Mouse (Mus musculus): ENCODE results near the gene B4galt3. TPM values are rescaled to one million over a fixed set of nuclear protein-coding genes. Genes with fewer than 3 reads are reported as not detected.

The B4galt3 gene
- polyA plus RNA-seq, 1 experiment from 2014 or later = 27.0 TPM

DNA sequence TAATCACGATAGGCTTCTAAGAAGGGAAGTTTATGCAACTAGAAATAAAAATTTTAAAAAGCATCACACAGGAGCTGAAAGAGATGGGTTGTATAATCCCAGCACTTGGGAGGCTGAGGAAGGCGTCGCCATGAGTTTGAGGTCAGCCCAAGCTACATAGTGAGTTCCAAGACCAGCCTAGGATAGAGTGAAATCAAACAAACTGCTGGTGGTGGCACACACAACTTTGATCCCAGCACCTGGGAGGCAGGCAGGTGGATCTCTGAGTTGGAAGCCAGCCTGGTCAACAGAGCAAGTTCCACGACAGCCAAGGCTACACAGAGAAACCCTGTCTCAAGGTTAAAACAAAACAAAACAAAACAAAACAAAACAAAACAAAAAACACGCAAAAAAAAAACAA lies 37.8 kb upstream of the B4galt3 start:
- Histone ChIP-seq H3K9me3 (ENCODE audit: control insufficient read depth) (no peaks in the 10 kb centered on the region), H3K27ac (ENCODE audit: low read depth, low read length) (no peak overlapping the region), H3K4me1 (replicated peaks; ENCODE audit: control insufficient read depth, insufficient read depth, low read length) (no peaks in the 10 kb centered on the region), H3K9ac (ENCODE audit: low read depth, low read length) (no peak overlapping the region), H3K4me2 (replicated peaks; ENCODE audit: low read depth) (no peak overlapping the region), H3K36me3 (ENCODE audit: control insufficient read depth, insufficient read depth) (peaks cover 40% of the 10 kb centered on the region), H3K4me3 (ENCODE audit: low read depth, low read length) (no peak overlapping the region), H3K27me3 (replicated peaks; ENCODE audit: control insufficient read depth, insufficient read depth, low read length) (no peaks in the 10 kb centered on the region)
- TF ChIP-seq CTCF (IDR thresholded peaks at IDR 0.05; ENCODE audit: low read depth) = no peak
- ATAC-seq = no peak
- WGBS = 77% methylated on average over 5 of the region's 5 CpGs

DNA sequence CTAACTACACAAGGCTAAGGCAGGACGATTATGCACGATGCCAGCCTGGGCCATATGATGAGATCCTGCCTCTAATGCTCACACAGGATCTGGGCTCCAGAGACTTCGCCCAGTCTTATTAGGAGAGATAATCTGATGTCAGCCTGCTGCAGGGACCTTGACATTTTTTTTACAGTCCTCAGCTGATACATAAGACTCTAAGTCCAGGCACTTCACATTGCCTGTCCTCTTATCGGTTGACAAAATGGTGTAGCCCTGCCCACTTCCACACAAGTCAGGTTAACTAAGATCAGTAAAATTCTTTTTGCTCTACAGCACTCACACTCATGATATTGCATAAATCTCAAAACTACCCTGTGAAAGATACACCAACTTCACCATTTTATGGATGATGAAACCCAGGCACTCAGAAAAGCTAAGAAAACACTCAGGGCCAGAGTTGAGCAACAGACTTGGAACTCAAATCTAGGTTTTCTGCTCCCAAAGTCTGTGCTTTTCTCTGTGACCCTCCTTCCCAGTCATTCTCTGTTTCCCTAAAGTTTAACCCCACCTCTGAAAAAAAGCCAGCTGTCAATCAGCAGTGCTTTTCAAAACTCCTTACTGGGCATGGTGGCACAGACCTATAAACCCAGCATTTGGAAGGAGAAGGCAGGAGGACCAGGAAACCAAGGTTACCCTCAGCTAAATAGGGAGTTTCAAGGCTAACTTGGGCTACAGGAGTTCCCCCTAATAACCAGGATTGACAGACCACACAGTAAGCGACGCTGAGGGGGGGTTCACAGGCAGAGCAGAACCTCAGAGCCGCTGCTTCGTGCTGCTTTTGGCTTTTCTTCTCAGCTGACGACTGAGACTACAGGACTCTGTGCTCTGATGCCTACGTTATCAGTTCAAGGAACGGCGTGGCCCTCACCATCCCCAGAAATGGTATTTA lies 37.1 kb upstream of the B4galt3 start:
- no peak overlapping the region for H3K9ac ChIP-seq (ENCODE audit: low read depth, low read length)
- TF ChIP-seq CTCF (IDR thresholded peaks at IDR 0.05; ENCODE audit: low read depth) = no peak
- H3K36me3 ChIP-seq (ENCODE audit: control insufficient read depth, insufficient read depth) = peaks cover 47% of the 10 kb centered on the region
- H3K4me1 ChIP-seq (replicated peaks; ENCODE audit: control insufficient read depth, insufficient read depth, low read length) = no peaks in the 10 kb centered on the region
- H3K27ac ChIP-seq (ENCODE audit: low read depth, low read length) = 0 out of 2 replicates have a peak overlapping the region, but pooled peaks have one; percentile 23
- H3K27me3 ChIP-seq (replicated peaks; ENCODE audit: control insufficient read depth, insufficient read depth, low read length) = no peaks in the 10 kb centered on the region
- ATAC-seq = no peak
- WGBS = 67% methylated on average over 12 of the region's 12 CpGs
- H3K9me3 ChIP-seq (ENCODE audit: control insufficient read depth) = no peaks in the 10 kb centered on the region
- no peak overlapping the region for H3K4me2 ChIP-seq (replicated peaks; ENCODE audit: low read depth)
- no peak overlapping the region; the same call in 1 of the 2 replicates for H3K4me3 ChIP-seq (ENCODE audit: low read depth, low read length)

DNA sequence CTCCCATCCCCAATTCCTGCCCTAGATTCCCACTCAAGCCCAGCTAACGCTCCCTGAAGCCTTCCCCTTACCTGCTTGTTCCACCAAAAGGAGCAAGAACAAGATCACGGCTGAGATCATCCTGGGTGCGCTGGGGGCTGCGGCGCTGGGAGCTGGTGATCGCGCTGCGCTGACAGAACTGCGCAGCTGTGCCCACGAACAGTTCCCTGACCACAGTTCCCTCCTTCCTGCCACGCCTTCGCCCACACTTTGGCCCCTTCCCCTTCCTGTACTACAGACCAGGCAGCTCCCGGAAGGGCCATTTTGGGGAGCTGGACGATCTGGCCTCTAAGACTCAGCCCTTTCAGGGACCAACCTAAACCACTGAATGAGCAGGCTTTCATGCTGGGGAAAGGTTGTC lies 36.0 kb upstream of the B4galt3 start, which contains the start of gene Fcer1g:
Gene Fcer1g, minus strand, starts transcription at position 240 of the 400 bp plus-strand sequence.
- Histone ChIP-seq H3K4me2 (replicated peaks; ENCODE audit: low read depth) (no peak within 1 kb of the TSS), H3K4me3 (ENCODE audit: low read depth, low read length) (no peak within 1 kb of the TSS; the same call in 1 of the 2 replicates), H3K27ac (ENCODE audit: low read depth, low read length) (peak within 1 kb of the TSS; percentile 23; the same call in 1 of the 2 replicates), H3K4me1 (replicated peaks; ENCODE audit: control insufficient read depth, insufficient read depth, low read length) (no peaks in the 10 kb centered on the region), H3K27me3 (replicated peaks; ENCODE audit: control insufficient read depth, insufficient read depth, low read length) (no peaks in the 10 kb centered on the region), H3K9me3 (ENCODE audit: control insufficient read depth) (no peaks in the 10 kb centered on the region), H3K9ac (ENCODE audit: low read depth, low read length) (no peak within 1 kb of the TSS), H3K36me3 (ENCODE audit: control insufficient read depth, insufficient read depth) (peaks cover 57% of the 10 kb centered on the region)
- no peak for ATAC-seq
- TF ChIP-seq CTCF (IDR thresholded peaks at IDR 0.05; ENCODE audit: low read depth) = no peak
- 90% methylated on average over 14 of the region's 14 CpGs for WGBS

DNA sequence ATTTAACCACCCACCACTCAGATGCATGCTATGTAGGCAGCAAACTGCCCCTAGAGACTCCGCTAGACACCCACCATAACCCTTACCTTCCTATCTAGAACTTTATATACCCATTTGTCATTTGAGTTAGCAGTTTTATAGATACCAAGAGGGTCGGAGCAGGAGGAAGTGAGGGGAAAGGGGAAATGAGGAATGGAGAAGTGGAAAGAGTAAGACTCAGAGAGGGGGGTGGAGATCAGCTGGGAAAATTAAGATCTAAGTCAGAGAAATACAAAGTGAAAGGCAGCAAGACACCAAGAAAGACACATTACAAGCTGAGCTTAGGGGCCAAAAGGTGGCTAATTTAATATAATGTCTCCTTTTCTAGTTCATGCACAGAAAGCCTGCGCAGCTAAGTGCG lies 35.6 kb upstream of the B4galt3 start:
- H3K36me3 ChIP-seq (ENCODE audit: control insufficient read depth, insufficient read depth) = peaks cover 62% of the 10 kb centered on the region
- TF ChIP-seq CTCF (IDR thresholded peaks at IDR 0.05; ENCODE audit: low read depth) = no peak

DNA sequence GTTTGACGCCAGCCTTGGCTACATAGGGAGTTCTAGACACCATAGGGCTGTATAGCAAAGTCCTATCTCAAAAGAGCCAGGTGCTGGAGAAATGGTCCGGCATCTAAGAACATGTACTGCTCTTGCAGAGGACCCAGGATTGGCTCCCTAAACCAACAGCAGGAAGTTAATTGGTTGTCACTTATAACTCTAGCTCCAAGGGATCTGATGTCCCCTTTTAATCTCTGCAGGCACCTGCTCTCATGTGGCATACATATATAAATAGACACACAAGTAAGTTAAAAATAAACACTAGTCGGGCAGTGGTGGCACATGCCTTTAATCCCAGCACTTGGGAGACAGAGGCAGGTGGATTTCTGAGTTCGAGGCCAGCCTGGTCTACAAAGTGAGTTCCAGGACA lies 34.3 kb upstream of the B4galt3 start:
- ATAC-seq = no peak
- Histone ChIP-seq H3K9me3 (ENCODE audit: control insufficient read depth) (no peaks in the 10 kb centered on the region), H3K9ac (ENCODE audit: low read depth, low read length) (no peak overlapping the region), H3K27ac (ENCODE audit: low read depth, low read length) (no peak overlapping the region), H3K4me2 (replicated peaks; ENCODE audit: low read depth) (no peak overlapping the region), H3K4me1 (replicated peaks; ENCODE audit: control insufficient read depth, insufficient read depth, low read length) (no peaks in the 10 kb centered on the region), H3K4me3 (ENCODE audit: low read depth, low read length) (no peak overlapping the region), H3K36me3 (ENCODE audit: control insufficient read depth, insufficient read depth) (peaks cover 68% of the 10 kb centered on the region), H3K27me3 (replicated peaks; ENCODE audit: control insufficient read depth, insufficient read depth, low read length) (no peaks in the 10 kb centered on the region)
- WGBS = 83% methylated on average over 4 of the region's 4 CpGs
- TF ChIP-seq CTCF (IDR thresholded peaks at IDR 0.05; ENCODE audit: low read depth) = no peak

More for the DNA sequence above, 35.6 kb upstream of the B4galt3 start:
- ATAC-seq = no peak
- no peak overlapping the region for H3K4me2 ChIP-seq (replicated peaks; ENCODE audit: low read depth)
- no peaks in the 10 kb centered on the region for H3K4me1 ChIP-seq (replicated peaks; ENCODE audit: control insufficient read depth, insufficient read depth, low read length)
- H3K9ac ChIP-seq (ENCODE audit: low read depth, low read length) = no peak overlapping the region
- no peak overlapping the region for H3K27ac ChIP-seq (ENCODE audit: low read depth, low read length)
- no peak overlapping the region for H3K4me3 ChIP-seq (ENCODE audit: low read depth, low read length)
- H3K27me3 ChIP-seq (replicated peaks; ENCODE audit: control insufficient read depth, insufficient read depth, low read length) = no peaks in the 10 kb centered on the region
- WGBS = 85% methylated on average over 4 of the region's 4 CpGs
- no peaks in the 10 kb centered on the region for H3K9me3 ChIP-seq (ENCODE audit: control insufficient read depth)

DNA sequence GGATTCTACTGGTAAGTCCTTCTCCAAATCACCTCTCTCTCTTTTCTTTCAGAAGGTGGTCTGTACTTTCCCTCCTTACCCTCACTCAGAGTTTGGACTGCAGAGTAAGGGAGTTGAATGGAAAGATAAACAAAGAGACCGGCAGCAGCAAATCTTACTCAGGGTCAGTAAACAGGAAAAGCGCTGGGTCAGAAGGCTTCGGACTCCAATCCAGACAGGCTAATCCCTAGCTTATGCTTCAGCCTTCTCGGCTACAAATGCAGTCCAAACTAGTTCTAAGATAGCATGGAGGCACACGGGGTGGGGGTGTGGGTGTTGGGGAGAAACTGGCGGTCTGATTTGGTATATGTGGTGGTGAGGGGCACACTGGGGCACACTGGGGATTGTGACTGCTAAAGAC lies 32.7 kb upstream of the B4galt3 start:
- Histone ChIP-seq H3K4me2 (replicated peaks; ENCODE audit: low read depth) (no peak overlapping the region), H3K9me3 (ENCODE audit: control insufficient read depth) (no peaks in the 10 kb centered on the region), H3K36me3 (ENCODE audit: control insufficient read depth, insufficient read depth) (peaks cover 76% of the 10 kb centered on the region), H3K27ac (ENCODE audit: low read depth, low read length) (0 out of 2 replicates have a peak overlapping the region, but pooled peaks have one; percentile 21), H3K9ac (ENCODE audit: low read depth, low read length) (no peak overlapping the region), H3K4me1 (replicated peaks; ENCODE audit: control insufficient read depth, insufficient read depth, low read length) (no peaks in the 10 kb centered on the region), H3K4me3 (ENCODE audit: low read depth, low read length) (no peak overlapping the region), H3K27me3 (replicated peaks; ENCODE audit: control insufficient read depth, insufficient read depth, low read length) (no peaks in the 10 kb centered on the region)
- no peak for ATAC-seq
- 54% methylated on average over 6 of the region's 6 CpGs for WGBS
- no peak for TF ChIP-seq CTCF (IDR thresholded peaks at IDR 0.05; ENCODE audit: low read depth)
